Mouse (Mus musculus): ENCODE results near the gene Coro7. TPM values are rescaled to one million over a fixed set of nuclear protein-coding genes. Genes with fewer than 3 reads are reported as not detected.

The Coro7 gene
- polyA plus RNA-seq (2015; fragmentation: Illumina TruSeq; extraction: RNeasy Lipid Tissue Mini Kit (QIAGEN cat#74804); ENCODE audit: low read depth, low replicate concordance) = 38.0 TPM

DNA sequence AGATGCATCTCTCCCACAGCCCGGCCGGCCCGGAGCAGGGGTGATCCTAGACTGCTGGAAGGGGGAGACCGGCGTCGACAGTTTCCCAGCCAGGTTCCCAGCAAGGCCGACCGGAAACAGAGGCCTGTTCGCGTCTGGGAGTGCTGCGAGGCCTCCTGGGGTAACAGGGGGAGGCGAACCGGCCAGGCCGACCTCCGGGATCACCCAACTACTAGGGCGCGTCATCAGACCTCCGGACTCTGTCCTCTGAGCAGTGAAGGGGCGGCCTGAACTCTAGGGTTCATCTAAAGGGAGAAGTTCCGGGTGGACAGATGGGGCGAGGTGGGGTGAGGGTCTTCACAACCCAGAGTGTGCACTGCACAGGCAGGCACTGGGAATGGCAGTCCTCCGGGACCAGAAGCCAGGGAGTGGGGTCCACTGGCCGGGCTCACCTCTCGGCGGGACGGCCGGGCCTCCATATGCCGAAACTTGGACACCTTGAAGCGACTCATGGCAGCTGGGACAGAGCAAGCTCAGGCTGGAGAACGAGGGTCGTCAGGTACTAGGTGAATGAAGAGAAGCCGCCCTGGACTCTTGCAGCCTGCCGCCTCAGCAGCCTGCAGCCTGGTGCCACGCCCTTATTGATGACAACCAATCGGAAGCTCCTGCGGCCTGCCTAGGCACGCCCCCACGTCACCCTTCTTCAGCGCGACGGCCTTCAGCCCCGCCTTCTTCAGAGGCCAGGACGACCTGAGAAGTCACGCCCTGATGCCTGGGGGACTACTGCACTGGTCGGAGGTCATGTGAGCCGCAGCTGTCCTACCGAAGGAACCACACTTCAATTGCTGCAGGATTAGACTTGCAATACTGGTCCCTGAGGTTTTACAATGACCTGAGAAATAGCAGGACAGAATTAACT lies at the start of gene Coro7:
Coro7 (minus strand) TSS at position 657 of the 898 bp plus-strand sequence.

DNA sequence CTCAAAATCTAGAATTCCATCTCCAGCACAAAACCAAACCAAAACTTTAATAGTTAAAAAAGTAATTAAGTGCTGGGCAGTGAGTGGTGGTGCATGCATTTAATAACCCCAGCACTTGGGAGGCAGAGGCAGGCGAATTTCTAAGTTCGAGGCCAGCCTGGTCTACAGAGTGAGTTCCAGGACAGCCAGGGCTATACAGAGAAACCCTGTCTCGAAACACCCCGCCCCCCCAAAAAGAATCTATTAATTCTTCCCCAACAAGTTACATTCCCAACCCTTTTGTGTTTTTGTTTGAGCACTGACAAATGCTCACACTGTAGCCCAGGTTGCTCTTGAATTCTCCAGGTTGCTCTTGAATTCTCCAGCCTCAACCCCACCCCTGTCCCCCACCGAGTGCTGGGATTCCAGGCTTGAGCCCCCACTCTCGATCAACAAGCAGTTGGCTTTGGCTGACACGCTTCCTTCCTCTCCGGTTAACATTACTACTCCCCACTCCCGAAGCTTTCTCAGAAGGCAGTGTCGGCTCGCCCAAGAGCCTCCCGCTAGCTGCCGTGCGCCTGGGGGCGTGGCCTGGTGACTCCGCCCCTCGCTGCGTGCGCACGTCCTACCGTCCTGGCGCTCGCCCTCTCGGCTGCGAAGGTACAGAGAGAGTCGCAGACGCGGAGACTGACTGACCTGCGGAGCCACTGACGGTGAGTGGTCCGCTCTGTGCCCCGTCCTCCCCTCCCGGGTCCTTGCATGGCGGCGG lies 46.4 kb upstream of the Coro7 start, which contains the start of gene Hmox2:
Hmox2 (plus strand) TSS at position 582 of the 748 bp plus-strand sequence.

GRCm38 (mm10) chr16:4718753-4719518 lies 39.4 kb upstream of the Coro7 start, which contains the start of gene Nmral1:
Nmral1 (minus strand) TSS chr16:4719356.

DNA sequence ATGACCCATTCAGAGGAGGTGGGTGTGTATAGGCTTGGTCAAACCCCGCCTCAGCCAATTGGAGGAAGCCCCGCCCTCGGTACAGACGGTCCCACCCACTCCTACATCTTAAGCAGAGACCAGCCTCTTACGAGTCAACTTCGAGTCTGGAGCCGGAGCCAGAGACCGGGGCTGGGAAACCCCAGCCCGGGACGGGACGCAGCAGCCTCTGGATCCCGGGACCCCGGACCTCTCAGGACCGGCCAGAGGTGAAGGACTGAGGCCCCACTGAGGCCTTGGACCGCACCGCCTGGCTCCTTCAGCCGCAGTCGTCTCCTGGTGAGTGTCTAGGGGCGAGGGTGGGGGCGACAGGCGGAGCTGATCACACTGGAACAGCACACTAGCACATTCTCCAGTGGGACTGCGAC lies 39.7 kb downstream of the Coro7 start, which contains the start of the genes Vasn and Dnaja3:
Vasn (plus strand) TSS at position 111 of the 407 bp plus-strand sequence.
Dnaja3 (plus strand) TSS at position 159 of the 407 bp plus-strand sequence.

GRCm38 (mm10) chr16:4624481-4625110 lies 55.0 kb downstream of the Coro7 start, which contains the start of gene Pam16:
Pam16 (minus strand) TSS chr16:4624988.

GRCm38 (mm10) chr16:4593971-4594813 lies 85.4 kb downstream of the Coro7 start, which contains the start of gene Glis2:
Glis2 (plus strand) TSS chr16:4594713.

Other genes starting within 250 kb of the Coro7 start
- 14.6 TPM for gene Srl, start 138.0 kb downstream of the Coro7 start, polyA plus RNA-seq (2015; fragmentation: Illumina TruSeq; extraction: RNeasy Lipid Tissue Mini Kit (QIAGEN cat#74804); ENCODE audit: low read depth, low replicate concordance)
- 2.7 TPM for gene Tfap4, start 119.9 kb downstream of the Coro7 start, polyA plus RNA-seq (2015; fragmentation: Illumina TruSeq; extraction: RNeasy Lipid Tissue Mini Kit (QIAGEN cat#74804); ENCODE audit: low read depth, low replicate concordance)
- gene Glis2, start 85.1 kb downstream of the Coro7 start, polyA plus RNA-seq (2015; fragmentation: Illumina TruSeq; extraction: RNeasy Lipid Tissue Mini Kit (QIAGEN cat#74804); ENCODE audit: low read depth, low replicate concordance) = 8.2 TPM
- gene Pam16, start 54.8 kb downstream of the Coro7 start, polyA plus RNA-seq (2015; fragmentation: Illumina TruSeq; extraction: RNeasy Lipid Tissue Mini Kit (QIAGEN cat#74804); ENCODE audit: low read depth, low replicate concordance) = 135 TPM
- 9.1 TPM for gene Vasn, start 39.8 kb downstream of the Coro7 start, polyA plus RNA-seq (2015; fragmentation: Illumina TruSeq; extraction: RNeasy Lipid Tissue Mini Kit (QIAGEN cat#74804); ENCODE audit: low read depth, low replicate concordance)
- gene Dnaja3, start 39.8 kb downstream of the Coro7 start, polyA plus RNA-seq (2015; fragmentation: Illumina TruSeq; extraction: RNeasy Lipid Tissue Mini Kit (QIAGEN cat#74804); ENCODE audit: low read depth, low replicate concordance) = 62.1 TPM
- gene Nmral1, start 39.6 kb upstream of the Coro7 start, polyA plus RNA-seq (2015; fragmentation: Illumina TruSeq; extraction: RNeasy Lipid Tissue Mini Kit (QIAGEN cat#74804); ENCODE audit: low read depth, low replicate concordance) = 23.5 TPM
- 126 TPM for gene Hmox2, start 46.6 kb upstream of the Coro7 start, polyA plus RNA-seq (2015; fragmentation: Illumina TruSeq; extraction: RNeasy Lipid Tissue Mini Kit (QIAGEN cat#74804); ENCODE audit: low read depth, low replicate concordance)
- 251 TPM for gene Cdip1, start 110.5 kb upstream of the Coro7 start, polyA plus RNA-seq (2015; fragmentation: Illumina TruSeq; extraction: RNeasy Lipid Tissue Mini Kit (QIAGEN cat#74804); ENCODE audit: low read depth, low replicate concordance)
- gene 4930562C15Rik, start 155.6 kb upstream of the Coro7 start, polyA plus RNA-seq (2015; fragmentation: Illumina TruSeq; extraction: RNeasy Lipid Tissue Mini Kit (QIAGEN cat#74804); ENCODE audit: low read depth, low replicate concordance) = not detected
- gene Ubald1, start 200.5 kb upstream of the Coro7 start, polyA plus RNA-seq (2015; fragmentation: Illumina TruSeq; extraction: RNeasy Lipid Tissue Mini Kit (QIAGEN cat#74804); ENCODE audit: low read depth, low replicate concordance) = 113 TPM
- gene Mgrn1, start 206.5 kb upstream of the Coro7 start, polyA plus RNA-seq (2015; fragmentation: Illumina TruSeq; extraction: RNeasy Lipid Tissue Mini Kit (QIAGEN cat#74804); ENCODE audit: low read depth, low replicate concordance) = 154 TPM

Data from brain, adult 10 weeks (tissue).